Mouse (Mus musculus) spleen, adult 2 months (tissue): ENCODE results near the gene Rpl36a-ps1. TPM values are rescaled to one million over a fixed set of nuclear protein-coding genes. Genes with fewer than 3 reads are reported as not detected.

Experiments used
- DNase-seq, 2 experiments: peaks; one replicate each; pipeline versions ENCODE4 v3.0.0 to v3.0.0-alpha.2; 2012 to 2021; ENCODE audit warnings: low spot score in 2 of 2, low read depth in 1 of 2
- H3K27ac ChIP-seq: fragments of 200-500 bp; 2 replicates; pipeline ENCODE4 v1.5.1; 2012; ENCODE audit warnings: low read length, inconsistent platforms; ENCODE audit not compliant: insufficient read depth
- H3K27me3 ChIP-seq: fragments of 200-500 bp; 2 replicates; pipeline ENCODE4 v1.6.1; 2012; ENCODE audit warnings: mild to moderate bottlenecking, moderate library complexity, low read length, inconsistent platforms; ENCODE audit not compliant: control insufficient read depth, insufficient read depth
- H3K36me3 ChIP-seq: fragments of 200-500 bp; 2 replicates; pipeline ENCODE4 v1.6.1; 2012; ENCODE audit warnings: mild to moderate bottlenecking, low read length, inconsistent platforms; ENCODE audit not compliant: control insufficient read depth, insufficient read depth
- H3K4me1 ChIP-seq: fragments of 200-500 bp; 2 replicates; pipeline ENCODE4 v1.6.1; 2011; ENCODE audit warnings: inconsistent platforms; ENCODE audit not compliant: control insufficient read depth, insufficient read depth, insufficient read length
- H3K4me3 ChIP-seq: fragments of 200-500 bp; 2 replicates; pipeline ENCODE4 v1.5.1; 2011; ENCODE audit warnings: mild to moderate bottlenecking, inconsistent platforms; ENCODE audit not compliant: insufficient read depth, insufficient read length; ENCODE audit errors: extremely low read depth
- CTCF ChIP-seq: fragments of 200-500 bp; IDR thresholded peaks from 2 replicates; pipeline ENCODE4 v1.5.1; 2011; ENCODE audit warnings: mild to moderate bottlenecking, inconsistent platforms; ENCODE audit not compliant: insufficient read depth, insufficient read length, insufficient replicate concordance; ENCODE audit errors: extremely low read depth
- POLR2A ChIP-seq: fragments of 200-500 bp; IDR thresholded peaks from 2 replicates; pipeline ENCODE4 v1.6.1; 2011; ENCODE audit warnings: low read depth, low read length, inconsistent platforms
- WGBS: fragments of 180-500 bp; shearing (Covaris S2); methylation state at CpG from one replicate; pipeline ENCODE4 v1.1.7; 2018; 5-methylcytosine and 5-hydroxymethylcytosine counted together
- polyA plus RNA-seq: library from polyadenylated mRNA; depleted of rRNA; stranded (reverse); fragments of >200 nt; gene quantifications from 2 replicates; pipeline ENCODE4 v1.2.3, GENCODE M21; 2012; rRNA removed

Gene Rpl36a-ps1
- polyA plus RNA-seq, 1 experiment = not detected

- Histone ChIP-seq H3K4me3 (no peak overlapping the region), H3K36me3 (no peaks in the 10 kb centered on the region), H3K27ac (no peak overlapping the region), H3K27me3 (no peaks in the 10 kb centered on the region), H3K4me1 (no peaks in the 10 kb centered on the region)
- TF ChIP-seq CTCF (no peak), POLR2A (no peak)
- DNase-seq = no peak
- 84% methylated on average over 7 of the region's 7 CpGs for WGBS
Measured at GRCm38 (mm10) chr14:98952441-98952840, 41.7 kb downstream of the Rpl36a-ps1 start.

- Histone ChIP-seq H3K27ac (no peak overlapping the region), H3K4me1 (no peaks in the 10 kb centered on the region), H3K36me3 (no peaks in the 10 kb centered on the region), H3K4me3 (no peak overlapping the region), H3K27me3 (no peaks in the 10 kb centered on the region)
- 89% methylated on average over 4 of the region's 4 CpGs for WGBS
- TF ChIP-seq POLR2A (no peak), CTCF (no peak)
- DNase-seq = no peak
Measured at GRCm38 (mm10) chr14:98951626-98952290, 42.4 kb downstream of the Rpl36a-ps1 start.

Other genes with a start within 250 kb of the Rpl36a-ps1 start
- gene Mzt1, start 51.8 kb upstream of the Rpl36a-ps1 start, polyA plus RNA-seq = 4.5 and 6.2 TPM in 2 replicates
- 2.2 and 2.3 TPM in 2 replicates for gene Bora, start 51.9 kb upstream of the Rpl36a-ps1 start, polyA plus RNA-seq
- 1.2 and 1.4 TPM in 2 replicates for gene Pibf1, start 105.1 kb upstream of the Rpl36a-ps1 start, polyA plus RNA-seq
- gene Dis3, start 105.5 kb upstream of the Rpl36a-ps1 start, polyA plus RNA-seq = 3.2 and 5.2 TPM in 2 replicates